Mouse (Mus musculus) c-Kit-positive CD71-positive TER-119-positive erythroid progenitor cells, embryonic 14.5 days (primary cell): ENCODE measurements around the gene Nolc1.

Source experiments
- DNase-seq: peaks from one replicate; pipeline ENCODE4 v3.0.0-alpha.2; 2013; ENCODE audit warnings: low spot score

The Nolc1 gene

GRCm38 (mm10) chr19:46075616-46076607 lies at the start of gene Nolc1:
Gene Nolc1, plus strand, starts transcription at chr19:46075863.
- peak; percentile 97 for DNase-seq

GRCm38 (mm10) chr19:46026567-46026966 lies 49.1 kb upstream of the Nolc1 start:
- DNase-seq, result no peak

- no peak for DNase-seq
These were observed 46.8 kb upstream of the Nolc1 start for GRCm38 (mm10) chr19:46028747-46029320.

GRCm38 (mm10) chr19:46029652-46030051 lies 46.0 kb upstream of the Nolc1 start:
- DNase-seq, result no peak

GRCm38 (mm10) chr19:46030196-46030983 lies 45.3 kb upstream of the Nolc1 start:
- DNase-seq, result no peak

GRCm38 (mm10) chr19:46031689-46032432 lies 43.8 kb upstream of the Nolc1 start:
- no peak for DNase-seq

GRCm38 (mm10) chr19:46032731-46033510 lies 42.7 kb upstream of the Nolc1 start:
- DNase-seq, result no peak

GRCm38 (mm10) chr19:46033911-46034310 lies 41.8 kb upstream of the Nolc1 start:
- DNase-seq, result no peak

- no peak for DNase-seq
These were observed 39.7 kb upstream of the Nolc1 start for GRCm38 (mm10) chr19:46035971-46036370.

- DNase-seq, result no peak
These were observed 39.0 kb upstream of the Nolc1 start for GRCm38 (mm10) chr19:46036477-46037242.

GRCm38 (mm10) chr19:46037243-46037924 lies 38.3 kb upstream of the Nolc1 start:
- peak; percentile 70 for DNase-seq

GRCm38 (mm10) chr19:46037925-46038850 lies 37.5 kb upstream of the Nolc1 start:
- no peak for DNase-seq

- no peak for DNase-seq
These were observed 36.8 kb upstream of the Nolc1 start for GRCm38 (mm10) chr19:46038851-46039260.

GRCm38 (mm10) chr19:46039478-46039877 lies 36.2 kb upstream of the Nolc1 start:
- DNase-seq, result peak; percentile 90

- DNase-seq, result no peak
These were observed 35.3 kb upstream of the Nolc1 start for GRCm38 (mm10) chr19:46040149-46040902.

- no peak for DNase-seq
These were observed 34.2 kb upstream of the Nolc1 start for GRCm38 (mm10) chr19:46041299-46041932.

- no peak for DNase-seq
These were observed 33.7 kb upstream of the Nolc1 start for GRCm38 (mm10) chr19:46041933-46042475.
